Mouse (Mus musculus): ENCODE measurements at regions not wholly inside any gene's neighbourhood (a gene's known extent, or its start where the extent isn't known, plus 50 kb on each side); places are given as distances from the start of the nearest gene placed in this dataset.

DNA sequence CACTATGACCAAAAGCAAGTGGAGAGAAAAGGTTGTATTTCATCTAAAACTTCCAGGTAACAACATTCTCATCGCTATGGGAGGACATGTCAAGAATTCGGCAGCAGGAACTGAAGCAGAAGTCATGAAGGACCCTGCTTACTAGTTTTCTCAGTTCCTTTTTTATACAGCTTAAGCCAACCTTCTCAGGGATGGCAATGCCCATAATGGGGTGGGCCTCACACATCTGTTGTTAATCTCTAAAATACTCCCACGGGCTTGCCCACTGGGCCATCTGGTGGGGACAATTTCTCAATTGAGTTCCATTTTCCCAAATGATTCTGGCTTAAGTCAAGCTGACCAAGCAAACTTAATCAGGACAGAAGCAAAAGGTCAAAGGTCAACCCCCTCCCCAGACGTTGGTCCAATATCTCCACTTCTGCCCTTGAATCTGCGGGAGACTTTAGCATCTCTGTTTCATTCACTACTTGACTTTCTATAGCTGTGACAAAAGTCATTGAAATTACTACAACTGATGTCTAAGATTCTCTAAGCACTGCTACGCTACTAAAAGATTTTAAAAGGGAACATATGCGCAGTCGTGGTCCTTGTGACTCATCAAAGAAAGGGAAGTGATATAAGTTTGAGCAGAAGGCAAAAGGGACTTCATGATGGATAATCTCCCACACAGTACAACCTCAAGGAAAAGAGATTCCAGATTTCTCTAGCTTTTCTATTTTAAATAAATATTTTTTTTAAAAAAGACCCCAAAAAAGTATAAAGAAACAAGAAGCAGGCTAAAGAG lies 73.4 kb upstream of the Nphp3 start:
- Histone ChIP-seq H3K4me1 (replicated peaks) (peaks cover 17% of the 10 kb centered on the region), H3K27ac (no peak overlapping the region), H3K4me3 (no peak overlapping the region), H3K27me3 (ENCODE audit: insufficient read depth, poor library complexity, severe bottlenecking) (no peaks in the 10 kb centered on the region), H3K36me3 (no peaks in the 10 kb centered on the region), H3K9me3 (no peaks in the 10 kb centered on the region)
- 69% methylated on average over 8 of the region's 8 CpGs for WGBS
- peak; percentile 15 for DNase-seq (ENCODE audit: low spot score)

- 84% methylated on average over 5 of the region's 5 CpGs for WGBS
- Histone ChIP-seq H3K4me3 (no peak overlapping the region), H3K27ac (no peak overlapping the region), H3K27me3 (ENCODE audit: insufficient read depth, poor library complexity, severe bottlenecking) (no peaks in the 10 kb centered on the region), H3K36me3 (no peaks in the 10 kb centered on the region), H3K4me1 (replicated peaks) (no peaks in the 10 kb centered on the region), H3K9me3 (no peaks in the 10 kb centered on the region)
- DNase-seq (ENCODE audit: low spot score): no peak
Observed at GRCm38 (mm10) chr9:103938070-103938469, 64.3 kb upstream of the Nphp3 start.

- 90% methylated on average over 8 of the region's 8 CpGs for WGBS
- H3K4me1 ChIP-seq (replicated peaks): no peaks in the 10 kb centered on the region
- no peak overlapping the region for H3K27ac ChIP-seq
- H3K4me3 ChIP-seq: no peak overlapping the region
- no peaks in the 10 kb centered on the region for H3K27me3 ChIP-seq (ENCODE audit: insufficient read depth, poor library complexity, severe bottlenecking)
- H3K9me3 ChIP-seq: 0 out of 2 replicates have a peak, but pooled peaks cover 2% of the 10 kb centered on the region
- no peak for DNase-seq (ENCODE audit: low spot score)
- H3K36me3 ChIP-seq: no peaks in the 10 kb centered on the region
Observed at GRCm38 (mm10) chr9:103940010-103940409, 62.3 kb upstream of the Nphp3 start.

DNA sequence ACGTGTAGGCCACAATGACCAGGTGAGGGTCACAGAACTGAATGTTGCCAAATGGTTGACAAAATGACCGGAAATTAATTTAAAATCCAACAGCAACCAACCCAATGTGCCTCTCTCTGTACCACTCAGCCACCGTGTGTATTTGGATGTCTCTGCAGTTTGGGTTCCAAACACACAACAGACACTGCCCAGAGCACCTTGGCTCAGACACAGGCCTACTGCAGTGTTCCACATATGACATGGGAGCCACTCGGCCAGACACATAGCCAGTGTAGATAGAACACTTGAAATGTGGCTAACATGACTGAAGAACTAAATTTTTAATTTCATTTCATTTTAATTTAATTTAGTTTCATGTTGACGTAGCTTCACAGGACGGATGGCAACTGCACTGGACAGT lies 61.8 kb upstream of the Nphp3 start:
- Histone ChIP-seq H3K9me3 (0 out of 2 replicates have a peak, but pooled peaks cover 2% of the 10 kb centered on the region), H3K27ac (no peak overlapping the region), H3K4me1 (replicated peaks) (no peaks in the 10 kb centered on the region), H3K4me3 (no peak overlapping the region), H3K27me3 (ENCODE audit: insufficient read depth, poor library complexity, severe bottlenecking) (no peaks in the 10 kb centered on the region), H3K36me3 (no peaks in the 10 kb centered on the region)
- DNase-seq (ENCODE audit: low spot score): no peak
- WGBS: 93% methylated on average over 6 of the region's 6 CpGs

GRCm38 (mm10) chr9:103941176-103941900 lies 61.0 kb upstream of the Nphp3 start:
- no peaks in the 10 kb centered on the region for H3K27me3 ChIP-seq (ENCODE audit: insufficient read depth, poor library complexity, severe bottlenecking)
- no peak overlapping the region for H3K4me3 ChIP-seq
- no peak overlapping the region for H3K27ac ChIP-seq
- H3K4me1 ChIP-seq (replicated peaks): no peaks in the 10 kb centered on the region
- H3K36me3 ChIP-seq: no peaks in the 10 kb centered on the region
- WGBS: 91% methylated on average over 20 of the region's 20 CpGs
- 0 out of 2 replicates have a peak, but pooled peaks cover 2% of the 10 kb centered on the region for H3K9me3 ChIP-seq
- DNase-seq (ENCODE audit: low spot score): no peak

GRCm38 (mm10) chr9:103941901-103942260 lies 60.5 kb upstream of the Nphp3 start:
- WGBS: 95% methylated on average over 11 of the region's 11 CpGs

DNA sequence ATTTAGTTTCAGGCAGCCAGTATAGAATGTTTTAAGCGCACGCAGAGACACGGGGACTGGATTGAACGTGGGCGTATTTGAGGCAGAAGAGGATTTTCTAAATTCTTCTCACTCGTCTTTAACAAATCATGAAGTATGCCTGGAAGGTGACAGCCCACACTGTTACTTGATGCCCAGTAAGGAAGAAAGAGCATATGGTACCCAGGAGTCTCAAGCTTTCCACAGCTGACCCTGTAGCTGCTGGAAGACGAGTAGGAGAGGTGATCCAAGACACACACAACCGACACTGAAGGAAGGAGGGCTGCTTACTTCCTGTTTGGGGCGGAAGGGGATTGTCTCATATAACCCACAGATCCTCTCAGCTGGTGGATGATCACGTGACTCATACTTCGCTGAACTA lies 56.9 kb upstream of the Nphp3 start:
- Histone ChIP-seq H3K27me3 (ENCODE audit: insufficient read depth, poor library complexity, severe bottlenecking) (no peaks in the 10 kb centered on the region), H3K27ac (no peak overlapping the region), H3K4me3 (no peak overlapping the region), H3K4me1 (replicated peaks) (no peaks in the 10 kb centered on the region), H3K9me3 (0 out of 2 replicates have a peak, but pooled peaks cover 2% of the 10 kb centered on the region), H3K36me3 (no peaks in the 10 kb centered on the region)
- WGBS: 88% methylated on average over 11 of the region's 11 CpGs
- no peak for DNase-seq (ENCODE audit: low spot score)

More at GRCm38 (mm10) chr9:103941901-103942260, 60.5 kb upstream of the Nphp3 start:
- H3K9me3 ChIP-seq: 0 out of 2 replicates have a peak, but pooled peaks cover 2% of the 10 kb centered on the region
- H3K27ac ChIP-seq: no peak overlapping the region
- no peaks in the 10 kb centered on the region for H3K36me3 ChIP-seq
- no peaks in the 10 kb centered on the region for H3K4me1 ChIP-seq (replicated peaks)
- H3K27me3 ChIP-seq (ENCODE audit: insufficient read depth, poor library complexity, severe bottlenecking): no peaks in the 10 kb centered on the region
- DNase-seq (ENCODE audit: low spot score): no peak
- no peak overlapping the region for H3K4me3 ChIP-seq

DNA sequence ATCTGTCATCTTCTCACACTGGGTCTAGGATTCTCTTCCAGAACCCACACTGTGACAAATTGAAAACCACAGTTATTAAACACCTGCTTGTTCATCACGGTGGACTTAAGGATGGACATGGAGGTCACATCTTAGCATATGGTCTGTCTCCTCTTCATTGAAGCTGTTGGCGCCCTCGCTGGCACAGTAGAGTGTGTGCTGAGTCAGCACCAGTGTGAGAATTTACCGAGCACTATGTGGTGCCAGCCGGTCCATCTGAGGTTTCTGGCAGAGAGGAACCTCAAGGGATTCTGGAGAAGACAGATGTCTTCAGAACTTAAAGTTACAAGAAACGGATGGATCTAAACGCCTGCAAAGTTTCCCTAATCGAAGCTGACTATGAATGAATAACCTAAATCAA lies 50.5 kb upstream of the Nphp3 start:
- no peak overlapping the region for H3K4me3 ChIP-seq
- no peaks in the 10 kb centered on the region for H3K4me1 ChIP-seq (replicated peaks)
- no peaks in the 10 kb centered on the region for H3K9me3 ChIP-seq
- WGBS: 91% methylated on average over 8 of the region's 8 CpGs
- no peak overlapping the region for H3K27ac ChIP-seq
- no peaks in the 10 kb centered on the region for H3K36me3 ChIP-seq
- no peaks in the 10 kb centered on the region for H3K27me3 ChIP-seq (ENCODE audit: insufficient read depth, poor library complexity, severe bottlenecking)
- no peak for DNase-seq (ENCODE audit: low spot score)
